Mouse (Mus musculus): ENCODE results near the gene Fgfr2.

DNA sequence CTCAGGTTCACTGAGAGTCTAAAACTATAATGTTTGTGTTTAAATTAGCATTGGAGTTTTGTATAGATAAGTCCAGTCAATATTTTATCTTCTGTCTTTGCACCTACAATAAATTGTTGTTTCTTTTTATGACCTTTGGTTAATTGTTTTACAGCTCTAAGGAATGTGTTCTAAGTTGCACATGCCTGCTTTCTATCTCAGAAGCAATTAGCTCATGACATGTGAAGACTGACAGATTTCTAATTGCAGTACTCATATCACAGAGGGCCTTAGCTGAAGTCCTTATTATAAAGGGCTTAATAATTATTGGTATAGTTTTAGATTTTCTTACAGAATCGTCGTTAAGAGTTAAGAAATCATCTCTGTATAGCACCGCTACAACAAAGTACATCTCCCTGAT is 1107.2 kb downstream of the Fgfr2 start:
- TF ChIP-seq EP300 (IDR thresholded peaks at IDR 0.05): no peak
- TF ChIP-seq CTCF (IDR thresholded peaks at IDR 0.05): no peak
